Comparison of ENCODE assay signal across 21 mouse cellular contexts in the genomic region with DNA sequence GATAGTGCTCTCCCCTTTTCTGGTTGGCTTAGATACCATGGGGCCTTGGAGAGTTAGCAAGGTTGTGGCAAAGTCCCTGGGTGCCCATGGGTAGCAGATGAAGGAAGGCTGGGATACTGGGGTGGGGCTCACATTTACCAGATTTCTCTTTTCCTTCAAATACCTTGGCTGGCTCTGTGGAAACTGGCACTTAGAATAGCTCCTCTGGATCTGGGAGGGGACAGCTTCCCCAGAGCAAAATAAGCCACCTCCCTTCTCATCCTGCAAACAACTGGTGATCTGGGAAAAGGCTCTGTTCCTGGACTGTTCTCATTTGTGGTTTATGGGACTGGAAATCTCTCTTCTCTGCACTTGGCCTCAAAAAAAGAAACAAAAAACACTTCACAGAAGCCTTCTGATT. TPM values are rescaled to one million over a fixed set of nuclear protein-coding genes. Genes with fewer than 3 reads are reported as not detected.
"Had no signal": no experiment of that assay in that cellular context is flagged by ENCODE, and none has a peak within 500 bp of the region (broad histone marks: within the 10 kb centered on the region; RNA-seq: fewer than 3 reads in every experiment).

No protein-coding gene starts in this region.

- DNase-seq: kidney, postnatal 4 days; lung, adult 18-20 months; right cerebral cortex, adult 18-20 months; right cerebral cortex, postnatal 25 days; thymus, adult 18-20 months had no signal

- H3K27ac ChIP-seq: limb, embryonic 13.5 days; liver, embryonic 14.5 days; midbrain, embryonic 13.5 days; neural tube, embryonic 15.5 days had no signal

- H3K36me3 ChIP-seq: limb, embryonic 13.5 days; midbrain, embryonic 13.5 days; neural tube, embryonic 15.5 days had no signal

- H3K4me3 ChIP-seq: limb, embryonic 13.5 days; midbrain, embryonic 13.5 days; myocyte; neural tube, embryonic 15.5 days had no signal

RNA-seq across cellular contexts. Expression of gene Tmem255b, which starts 4.1 kb away (rescaled TPM):
- total RNA-seq: liver, adult 2 months; megakaryocyte-erythroid progenitor cell, adult 5-6 weeks had no signal
- polyA plus RNA-seq: midbrain, embryonic 13.5 days; myocyte had no signal

RNA-seq across cellular contexts. Expression of gene Grk1, which starts 26.0 kb away (rescaled TPM):
- total RNA-seq: layer of hippocampus, adult 8-10 months; layer of hippocampus, postnatal 14 days; left cerebral cortex, adult 18-20 months; left cerebral cortex, postnatal 4 days; liver, adult 2 months; megakaryocyte-erythroid progenitor cell, adult 5-6 weeks had no signal
- polyA plus RNA-seq: kidney, embryonic 16.5 days; liver, adult 2 months; lung, embryonic 16.5 days; neural tube, embryonic 11.5 days; neural tube, embryonic 15.5 days; stomach, embryonic 14.5 days had no signal

RNA-seq across cellular contexts. Expression of gene Atp4b, which starts 34.2 kb away (rescaled TPM):
- total RNA-seq: layer of hippocampus, adult 8-10 months; layer of hippocampus, postnatal 14 days; left cerebral cortex, adult 18-20 months; left cerebral cortex, postnatal 10 days; left cerebral cortex, postnatal 4 days; liver, adult 2 months had no signal
- polyA plus RNA-seq: kidney, embryonic 16.5 days; limb, embryonic 13.5 days; liver, adult 2 months; liver, embryonic 14.5 days; lung, embryonic 16.5 days; midbrain, embryonic 13.5 days; myocyte; neural tube, embryonic 11.5 days; neural tube, embryonic 15.5 days had no signal
